Comparison of ENCODE assay signal across 9 mouse cellular contexts in the genomic region with DNA sequence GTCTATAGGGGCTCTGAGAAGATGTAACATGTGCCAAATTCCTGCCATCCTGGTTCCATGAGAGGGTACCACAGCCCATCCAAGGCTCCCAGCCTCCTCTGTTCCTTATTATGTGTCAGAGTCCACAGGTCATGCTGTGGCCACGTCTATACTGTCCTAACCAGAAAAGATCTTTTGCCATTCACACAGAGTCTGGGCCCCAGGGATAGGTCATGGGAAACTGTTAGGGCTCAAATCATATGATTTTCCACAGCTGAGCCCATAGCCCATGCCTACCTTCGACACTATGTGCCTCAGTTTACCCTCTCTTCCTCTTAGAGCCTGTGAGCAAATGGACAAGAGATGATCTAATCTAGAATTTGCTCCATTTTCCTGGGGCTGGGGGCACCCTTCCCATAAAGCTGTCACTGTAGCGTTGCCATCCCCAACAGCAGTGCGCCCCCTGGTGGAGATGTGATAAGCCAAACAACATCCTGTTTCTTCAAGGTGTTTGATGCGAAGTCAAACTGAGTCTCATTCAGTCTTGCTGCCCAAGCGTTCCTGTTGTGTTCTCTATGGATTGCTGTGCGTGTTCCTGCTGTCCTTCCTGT. TPM values are rescaled to one million over a fixed set of nuclear protein-coding genes. Genes with fewer than 3 reads are reported as not detected.
A peak's percentile ranks its signal among the peaks of the same experiment; 100 is the strongest.
DNase-seq lines count a peak whose midpoint lies in the region; ATAC-seq and TF ChIP-seq lines count a peak whose summit lies in the region.
"Had no signal": no experiment of that assay in that cellular context is flagged by ENCODE, and none has a peak within 500 bp of the region (broad histone marks: within the 10 kb centered on the region; RNA-seq: fewer than 3 reads in every experiment).

No protein-coding gene starts in this region.

- no peak overlapping the region for H3K4me3 ChIP-seq in lung, embryonic 14.5 days (ENCODE audit: low read depth, low read length)

- no peaks in the 10 kb centered on the region for H3K9me3 ChIP-seq in lung, embryonic 14.5 days (ENCODE audit: low read depth, low read length)

- ATAC-seq in lung, embryonic 14.5 days (ENCODE audit: insufficient read depth) = no peak

- no peaks in the 10 kb centered on the region for H3K27me3 ChIP-seq in lung, embryonic 14.5 days (ENCODE audit: insufficient read depth, low read length)

- no peak overlapping the region for H3K9ac ChIP-seq in lung, embryonic 14.5 days

- no peaks in the 10 kb centered on the region for H3K36me3 ChIP-seq in lung, embryonic 14.5 days (ENCODE audit: insufficient read depth)

- 8% methylated on average over 7 of the region's 7 CpGs for WGBS in lung, embryonic 14.5 days

- no peak overlapping the region for H3K27ac ChIP-seq in lung, embryonic 14.5 days (ENCODE audit: low read depth)

- peak; percentile 86 to 87 for DNase-seq in B cell, adult 2 months
- DNase-seq in adipocyte (ENCODE audit: low spot score) = peak; percentile 86
- DNase-seq in cerebellum, postnatal 4 days (ENCODE audit: low spot score in 2 of 2) = peak; percentile 77 to 86
- DNase-seq in gastrocnemius, postnatal 36 days = peak; percentile 54 to 75
- DNase-seq in kidney, postnatal 14 days = peak; percentile 75
- DNase-seq in lung, embryonic 14.5 days = peak; percentile 88
- DNase-seq in ovary, postnatal 36 days (ENCODE audit: low spot score) = peak; percentile 71
- peak; percentile 84 for DNase-seq in thymus, postnatal 25 days

- no peaks in the 10 kb centered on the region; the same call in 1 of the 2 replicates for H3K4me1 ChIP-seq in lung, embryonic 14.5 days (ENCODE audit: insufficient read depth)

- intact Hi-C loops in gastrocnemius, postnatal 36 days (cut with DNase I) = loop anchor here (2.0 kb wide), 2 partner anchors 46 to 64 kb away; a partner anchor contains a TSS

- TF ChIP-seq CTCF in lung, embryonic 14.5 days (IDR thresholded peaks at IDR 0.05; ENCODE audit: low read depth) = peak; percentile 99

- H3K4me2 ChIP-seq in lung, embryonic 14.5 days = no peak overlapping the region

RNA-seq across cellular contexts. Expression of a gene that starts 44.9 kb away (rescaled TPM):
- total RNA-seq in gastrocnemius, postnatal 36 days (2021) = under 1 TPM in 1 of 2 experiments, not detected in 1; 0.17 TPM
- polyA plus RNA-seq in lung, embryonic 14.5 days (2014; fragmentation: Nextera tagmentation; extraction: Ambion mirVana) = 1.3 and 1.7 TPM in 2 replicates

RNA-seq across cellular contexts. Expression of a gene that starts 45.3 kb away (rescaled TPM):
- not detected for total RNA-seq in gastrocnemius, postnatal 36 days (2021)
- polyA plus RNA-seq in lung, embryonic 14.5 days (2014; fragmentation: Nextera tagmentation; extraction: Ambion mirVana) = not detected in 2 replicates
- polyA plus RNA-seq: stomach, embryonic 16.5 days had no signal
